Mouse (Mus musculus): ENCODE results near the gene 4931428L18Rik. TPM values are rescaled to one million over a fixed set of nuclear protein-coding genes. Genes with fewer than 3 reads are reported as not detected.
"Not testable (repeated sequence)": the region's sequence is repeated elsewhere in the genome, so short reads cannot be mapped to it uniquely, and the experiment has no call there.

4931428L18Rik gene
- total and polyA plus RNA-seq, 2 experiments from 2014 or later: not detected

DNA sequence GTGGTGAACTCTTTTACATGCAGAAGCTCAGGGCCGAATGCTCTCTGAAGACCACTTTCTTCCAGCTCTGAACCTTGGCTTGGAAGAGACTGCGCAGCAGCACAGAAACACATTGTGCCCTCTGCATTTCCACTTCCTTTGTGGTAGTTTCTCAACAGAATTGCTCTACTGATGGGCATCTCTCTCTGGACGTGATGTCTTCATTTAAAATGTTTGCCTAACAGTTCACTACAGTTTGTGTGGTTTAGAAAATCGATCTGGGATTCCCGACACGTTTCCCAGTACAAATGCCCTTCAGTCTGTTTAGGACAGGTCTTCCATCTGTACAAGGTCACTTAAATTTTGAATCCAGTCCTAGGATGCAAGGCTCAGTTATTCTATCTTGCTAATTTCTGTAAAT, 206.4 kb downstream of the 4931428L18Rik start:
- 88% methylated on average over 6 of the region's 6 CpGs for WGBS
- H3K9me3 ChIP-seq (ENCODE audit: low read length): no peaks in the 10 kb centered on the region
- DNase-seq (ENCODE audit: low spot score): no peak
- no peaks in the 10 kb centered on the region for H3K27me3 ChIP-seq (ENCODE audit: insufficient read depth, low read length)
- no peak for ATAC-seq
- H3K4me3 ChIP-seq (ENCODE audit: low read length): no peak overlapping the region
- H3K4me1 ChIP-seq (ENCODE audit: insufficient read depth, low read length): no peaks in the 10 kb centered on the region
- no peaks in the 10 kb centered on the region for H3K36me3 ChIP-seq (ENCODE audit: insufficient read depth, low read length)
- H3K9ac ChIP-seq (replicated peaks; ENCODE audit: low read length): no peak overlapping the region
- TF ChIP-seq CTCF (IDR thresholded peaks at IDR 0.05; ENCODE audit: low read depth): no peak
- no peak overlapping the region for H3K4me2 ChIP-seq (ENCODE audit: low read depth, low read length)
- no peak overlapping the region for H3K27ac ChIP-seq

DNA sequence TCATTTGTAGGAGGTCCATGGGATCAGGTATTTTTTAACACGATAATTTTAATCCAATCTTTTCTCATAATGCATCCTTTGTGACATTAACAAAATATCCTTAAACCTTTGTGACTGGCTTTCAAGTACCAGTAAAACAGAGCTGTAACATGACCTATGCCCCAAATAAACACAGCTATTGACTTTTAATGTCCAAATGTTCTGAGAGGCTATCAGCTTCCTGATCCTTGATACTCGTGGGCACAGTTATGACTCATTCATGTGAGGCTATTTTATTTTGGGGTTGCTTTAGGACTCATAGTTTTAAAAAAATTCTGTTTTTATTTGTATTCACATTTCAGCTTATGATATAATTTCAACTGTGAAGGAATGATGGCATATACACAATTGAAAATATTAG, 207.2 kb downstream of the 4931428L18Rik start:
- no peaks in the 10 kb centered on the region for H3K4me1 ChIP-seq (ENCODE audit: insufficient read depth, low read length)
- no peak overlapping the region for H3K27ac ChIP-seq
- ATAC-seq (no peak), DNase-seq (ENCODE audit: low spot score) (no peak)
- no peaks in the 10 kb centered on the region for H3K36me3 ChIP-seq (ENCODE audit: insufficient read depth, low read length)
- no peak overlapping the region for H3K9ac ChIP-seq (replicated peaks; ENCODE audit: low read length)
- 70% methylated on average over 2 of the region's 2 CpGs for WGBS
- no peak overlapping the region for H3K4me2 ChIP-seq (ENCODE audit: low read depth, low read length)
- H3K27me3 ChIP-seq (ENCODE audit: insufficient read depth, low read length): no peaks in the 10 kb centered on the region
- no peaks in the 10 kb centered on the region for H3K9me3 ChIP-seq (ENCODE audit: low read length)
- TF ChIP-seq CTCF (IDR thresholded peaks at IDR 0.05; ENCODE audit: low read depth): no peak
- H3K4me3 ChIP-seq (ENCODE audit: low read length): no peak overlapping the region

DNA sequence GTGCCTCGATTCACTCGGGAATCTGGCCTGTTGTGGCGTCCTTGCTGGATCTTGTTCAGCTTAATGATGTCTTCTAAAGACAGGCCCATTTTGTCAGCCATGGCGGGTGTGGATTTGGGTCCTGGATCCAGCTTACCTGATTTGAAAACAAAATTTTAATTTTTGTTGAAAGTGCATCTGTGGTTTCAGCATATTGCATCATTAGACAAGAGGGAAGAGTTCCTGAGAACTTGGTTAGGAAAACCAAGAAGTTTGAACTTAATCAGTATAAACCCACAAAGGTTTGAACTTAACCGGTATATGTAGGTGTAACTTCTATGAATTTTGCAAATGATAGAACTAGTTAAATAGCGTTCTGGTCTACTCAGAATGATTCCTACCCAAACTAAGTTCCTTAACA, 244.6 kb downstream of the 4931428L18Rik start, which contains the start of gene AC153137.1:
AC153137.1 (minus strand) TSS at position 101 of the 400 bp plus-strand sequence.
- H3K4me2 ChIP-seq (ENCODE audit: low read depth, low read length); H3K4me1 ChIP-seq (ENCODE audit: insufficient read depth, low read length); ATAC-seq; H3K9ac ChIP-seq (replicated peaks; ENCODE audit: low read length); H3K36me3 ChIP-seq (ENCODE audit: insufficient read depth, low read length); H3K27ac ChIP-seq; H3K27me3 ChIP-seq (ENCODE audit: insufficient read depth, low read length); DNase-seq (ENCODE audit: low spot score); H3K4me3 ChIP-seq (ENCODE audit: low read length); H3K9me3 ChIP-seq (ENCODE audit: low read length): not testable (repeated sequence)
- 93% methylated on average over 5 of the region's 6 CpGs for WGBS

DNA sequence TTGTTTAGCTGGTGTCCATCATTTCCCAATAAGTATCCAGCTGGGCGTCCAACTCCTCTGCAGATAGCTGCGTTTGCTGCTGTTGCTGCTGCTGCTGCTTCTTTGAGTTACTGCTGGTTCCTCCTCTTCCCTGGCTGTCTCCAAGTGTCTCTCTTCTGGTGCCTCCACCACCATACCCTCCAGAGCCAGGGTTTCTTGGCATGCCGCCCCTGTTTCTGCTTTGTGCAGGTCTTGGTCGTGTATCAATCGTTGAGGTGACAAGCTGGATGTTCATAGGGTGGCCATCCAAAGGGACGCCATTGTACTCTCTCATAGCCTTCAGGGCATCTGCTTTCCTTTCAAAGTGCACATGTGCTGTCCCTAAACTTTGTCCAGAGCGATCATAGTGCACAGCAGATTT, 245.2 kb downstream of the 4931428L18Rik start:
- H3K9ac ChIP-seq (replicated peaks; ENCODE audit: low read length); H3K9me3 ChIP-seq (ENCODE audit: low read length); H3K36me3 ChIP-seq (ENCODE audit: insufficient read depth, low read length); DNase-seq (ENCODE audit: low spot score); H3K4me1 ChIP-seq (ENCODE audit: insufficient read depth, low read length); ATAC-seq; H3K27me3 ChIP-seq (ENCODE audit: insufficient read depth, low read length); H3K4me2 ChIP-seq (ENCODE audit: low read depth, low read length); H3K27ac ChIP-seq; H3K4me3 ChIP-seq (ENCODE audit: low read length): not testable (repeated sequence)
- whole genome bisulfite sequencing: 89% methylated on average over 7 of the region's 7 CpGs

DNA sequence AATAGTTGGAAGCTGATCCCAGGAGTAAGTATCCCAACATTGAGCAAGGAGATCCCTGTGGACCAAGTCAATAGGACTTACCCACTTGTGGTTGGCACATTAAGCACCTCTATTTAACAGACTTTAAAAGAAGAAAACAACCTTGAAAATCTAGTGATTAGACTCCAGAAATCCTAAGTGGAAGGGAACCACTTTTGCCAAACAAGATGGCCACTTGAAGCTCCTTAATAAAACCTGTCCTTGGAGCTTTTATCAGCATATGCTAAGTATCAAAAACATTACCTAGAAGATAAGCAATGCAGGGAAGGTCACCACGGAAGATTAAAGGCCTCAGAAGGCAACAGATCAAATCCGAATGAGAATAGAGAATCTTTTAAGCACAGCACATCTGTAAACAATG, 270.7 kb downstream of the 4931428L18Rik start:
- no peak overlapping the region for H3K27ac ChIP-seq
- no peaks in the 10 kb centered on the region for H3K27me3 ChIP-seq (ENCODE audit: insufficient read depth, low read length)
- DNase-seq (ENCODE audit: low spot score) (no peak), ATAC-seq (no peak)
- no peaks in the 10 kb centered on the region for H3K36me3 ChIP-seq (ENCODE audit: insufficient read depth, low read length)
- H3K4me1 ChIP-seq (ENCODE audit: insufficient read depth, low read length): 0 out of 2 replicates have a peak, but pooled peaks cover 2% of the 10 kb centered on the region
- 82% methylated on average over 2 of the region's 2 CpGs for WGBS
- H3K4me3 ChIP-seq (ENCODE audit: low read length): no peak overlapping the region
- no peak overlapping the region for H3K4me2 ChIP-seq (ENCODE audit: low read depth, low read length)
- TF ChIP-seq CTCF (IDR thresholded peaks at IDR 0.05; ENCODE audit: low read depth): no peak
- H3K9ac ChIP-seq (replicated peaks; ENCODE audit: low read length): no peak overlapping the region
- no peaks in the 10 kb centered on the region for H3K9me3 ChIP-seq (ENCODE audit: low read length)

DNA sequence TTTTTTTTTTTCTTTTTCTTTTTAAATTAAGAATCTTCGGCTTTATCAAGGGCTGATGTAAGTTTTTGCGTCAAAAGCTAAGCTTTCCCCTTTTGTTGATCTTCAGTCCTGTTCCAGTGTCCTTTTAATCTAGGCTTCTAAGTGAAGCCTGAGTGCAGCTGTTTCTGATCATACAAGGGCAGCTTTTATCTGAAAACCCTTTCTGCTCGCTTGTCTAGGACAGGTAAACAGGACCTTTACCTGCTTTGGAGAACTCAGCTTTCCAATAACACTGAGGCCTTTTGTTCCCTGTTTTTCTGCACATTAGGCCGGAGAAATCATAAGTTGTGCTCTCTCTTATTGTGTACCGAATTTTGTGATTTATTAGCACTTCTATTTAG, 272.0 kb downstream of the 4931428L18Rik start:
- TF ChIP-seq CTCF (IDR thresholded peaks at IDR 0.05; ENCODE audit: low read depth): no peak
- H3K36me3 ChIP-seq (ENCODE audit: insufficient read depth, low read length): no peaks in the 10 kb centered on the region
- WGBS: 36% methylated on average over 5 of the region's 5 CpGs
- 0 out of 2 replicates have a peak, but pooled peaks cover 4% of the 10 kb centered on the region for H3K4me1 ChIP-seq (ENCODE audit: insufficient read depth, low read length)
- H3K9ac ChIP-seq (replicated peaks; ENCODE audit: low read length): peak overlapping the region; percentile 92
- peak overlapping the region; percentile 57 for H3K4me2 ChIP-seq (ENCODE audit: low read depth, low read length)
- H3K27me3 ChIP-seq (ENCODE audit: insufficient read depth, low read length): no peaks in the 10 kb centered on the region
- DNase-seq (ENCODE audit: low spot score) (peak; percentile 15), ATAC-seq (no peak)
- H3K27ac ChIP-seq: peak overlapping the region; percentile 100
- peak overlapping the region; percentile 95 for H3K4me3 ChIP-seq (ENCODE audit: low read length)
- no peaks in the 10 kb centered on the region for H3K9me3 ChIP-seq (ENCODE audit: low read length)

DNA sequence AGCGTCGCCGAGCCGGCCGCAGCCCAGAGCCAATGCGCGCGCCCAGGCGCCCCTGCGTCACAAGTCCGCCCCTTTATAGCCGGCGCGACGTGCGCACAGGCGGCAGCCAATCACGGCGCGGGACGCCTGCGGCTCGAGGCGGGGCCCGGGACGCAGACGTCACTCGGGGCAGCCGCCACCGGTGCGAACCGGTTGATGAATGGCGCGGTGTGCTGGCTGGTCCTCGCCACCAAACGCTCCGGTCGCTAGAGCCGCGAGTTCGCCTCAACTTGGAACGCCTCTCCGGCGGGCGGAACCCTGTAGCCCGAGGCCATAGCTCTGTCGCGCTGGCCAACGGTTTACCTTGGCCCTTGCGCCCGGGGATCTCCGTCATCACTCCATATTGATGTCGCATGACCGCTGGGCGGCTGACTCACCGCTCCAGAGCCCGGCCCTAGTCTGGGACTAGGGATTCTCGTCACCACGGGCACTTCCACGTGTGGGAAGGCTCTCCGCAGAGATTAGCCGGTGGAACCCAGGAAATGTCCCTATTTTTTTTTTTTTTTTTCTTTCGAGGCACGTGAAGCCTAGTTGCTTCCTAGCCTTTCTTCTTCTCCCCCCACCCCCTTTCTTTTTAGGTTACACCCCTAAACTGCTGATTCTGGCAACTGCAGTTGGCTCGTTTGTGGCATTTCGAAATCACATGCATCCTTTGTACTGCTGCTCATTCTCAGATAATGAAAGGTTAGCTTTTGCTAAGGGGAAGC, 272.6 kb downstream of the 4931428L18Rik start:
- TF ChIP-seq CTCF (IDR thresholded peaks at IDR 0.05; ENCODE audit: low read depth): peak; percentile 39
- no peaks in the 10 kb centered on the region; the same call in 1 of the 2 replicates for H3K36me3 ChIP-seq (ENCODE audit: insufficient read depth, low read length)

More for the DNA sequence above, 272.6 kb downstream of the 4931428L18Rik start:
- under 1% methylated on average over 62 of the region's 66 CpGs for WGBS
- Histone ChIP-seq H3K4me3 (ENCODE audit: low read length) (peak overlapping the region; percentile 95), H3K9ac (replicated peaks; ENCODE audit: low read length) (peak overlapping the region; percentile 92), H3K27me3 (ENCODE audit: insufficient read depth, low read length) (no peaks in the 10 kb centered on the region), H3K9me3 (ENCODE audit: low read length) (no peaks in the 10 kb centered on the region), H3K27ac (peak overlapping the region; percentile 100), H3K4me1 (ENCODE audit: insufficient read depth, low read length) (0 out of 2 replicates have a peak, but pooled peaks cover 4% of the 10 kb centered on the region), H3K4me2 (ENCODE audit: low read depth, low read length) (peak overlapping the region; percentile 57)
- DNase-seq (ENCODE audit: low spot score) (peak; percentile 100), ATAC-seq (peak; percentile 99)

Data from hindbrain, postnatal 0 days (tissue).